Mouse (Mus musculus) kidney, postnatal 0 days (tissue): ENCODE data around the gene Slc30a5. TPM values are rescaled to one million over a fixed set of nuclear protein-coding genes. Genes with fewer than 3 reads are reported as not detected.

Experiments used
- ATAC-seq: fragments of 200-750 bp; cut with Nextera tagmentation; replicated peaks from 2 replicates; pipeline ENCODE4 v1.8.0; 2017; ENCODE audit warnings: low read depth, moderate number of reproducible peaks, moderate TSS enrichment, moderate library complexity; ENCODE audit not compliant: low FRiP score
- DNase-seq: peaks from one replicate; pipeline ENCODE4 v3.0.0-alpha.2; 2016; ENCODE audit warnings: low spot score
- H3K27ac ChIP-seq: fragments of 300-500 bp; sonication (generic); 2 replicates; pipeline ENCODE4 v1.5.1; 2014; ENCODE audit warnings: mild to moderate bottlenecking
- H3K27me3 ChIP-seq: fragments of 300-500 bp; sonication (generic); 2 replicates; pipeline ENCODE4 v1.6.1; 2014; ENCODE audit warnings: low read length, mixed read lengths; ENCODE audit not compliant: insufficient read depth
- H3K36me3 ChIP-seq: fragments of 300-500 bp; sonication (generic); 2 replicates; pipeline ENCODE4 v1.6.1; 2014; ENCODE audit warnings: low read length, mixed read lengths; ENCODE audit not compliant: insufficient read depth
- H3K4me1 ChIP-seq: fragments of 300-500 bp; sonication (generic); replicated peaks from 2 replicates; pipeline ENCODE4 v1.6.1; 2014; ENCODE audit warnings: antibody characterized with exemption, low read length, mixed read lengths; ENCODE audit not compliant: insufficient read depth
- H3K4me2 ChIP-seq: fragments of 300-500 bp; sonication (generic); 2 replicates; pipeline ENCODE4 v1.6.1; 2014; ENCODE audit warnings: mild to moderate bottlenecking, low read length, moderate library complexity, mixed read lengths
- H3K4me3 ChIP-seq: fragments of 300-500 bp; sonication (generic); replicated peaks from 2 replicates; pipeline ENCODE4 v1.5.1; 2014; ENCODE audit warnings: low read depth, low read length
- H3K9ac ChIP-seq: fragments of 300-500 bp; sonication (generic); 2 replicates; pipeline ENCODE4 v1.6.1; 2014; ENCODE audit warnings: low read depth, low read length
- H3K9me3 ChIP-seq: fragments of 300-500 bp; sonication (generic); replicated peaks from 2 replicates; pipeline ENCODE4 v1.6.1; 2016; ENCODE audit warnings: low read length, inconsistent platforms, mixed read lengths
- CTCF ChIP-seq: IDR thresholded peaks from 2 replicates; pipeline ENCODE4 v1.5.1; 2016; ENCODE audit warnings: antibody characterized with exemption, low read depth, mild to moderate bottlenecking, moderate library complexity
- WGBS: fragments of 180-500 bp; shearing (Covaris S2); extraction: QIAGEN DNeasy Blood & Tissue Kit; methylation state at CpG from one replicate; pipeline ENCODE4 v1.1.7; 2014; 5-methylcytosine and 5-hydroxymethylcytosine counted together
- polyA plus RNA-seq: library from polyadenylated mRNA; unstranded; fragments of >200 nt; fragmentation: Nextera tagmentation; extraction: Ambion mirVana; gene quantifications from 2 replicates; pipeline ENCODE4 v1.2.1, GENCODE M21; 2015

Slc30a5 gene
- polyA plus RNA-seq, 1 experiment from 2014 or later = 54.5 TPM

GRCm38 (mm10) chr13:100754186-100754585, 79.0 kb downstream of the Slc30a5 start:
- H3K4me1 ChIP-seq = no peaks in the 10 kb centered on the region
- H3K36me3 ChIP-seq = no peaks in the 10 kb centered on the region
- no peak for TF ChIP-seq CTCF
- H3K9ac ChIP-seq = no peak overlapping the region
- no peak overlapping the region for H3K4me2 ChIP-seq
- no peaks in the 10 kb centered on the region for H3K27me3 ChIP-seq
- no peak for ATAC-seq
- no peak overlapping the region for H3K27ac ChIP-seq
- DNase-seq = no peak
- no peaks in the 10 kb centered on the region for H3K9me3 ChIP-seq
- 68% methylated on average over 4 of the region's 4 CpGs for WGBS
- no peak overlapping the region for H3K4me3 ChIP-seq

GRCm38 (mm10) chr13:100753011-100753410, 80.2 kb downstream of the Slc30a5 start:
- no peaks in the 10 kb centered on the region for H3K27me3 ChIP-seq
- no peak overlapping the region for H3K9ac ChIP-seq
- TF ChIP-seq CTCF = no peak
- H3K27ac ChIP-seq = no peak overlapping the region
- H3K9me3 ChIP-seq = no peaks in the 10 kb centered on the region
- no peak overlapping the region for H3K4me2 ChIP-seq
- no peak overlapping the region for H3K4me3 ChIP-seq
- no peaks in the 10 kb centered on the region for H3K36me3 ChIP-seq
- H3K4me1 ChIP-seq = no peaks in the 10 kb centered on the region
- ATAC-seq (no peak), DNase-seq (no peak)
- 83% methylated on average over 6 of the region's 6 CpGs for WGBS

Other genes starting within 250 kb of the Slc30a5 start
- gene Marveld2, start 216.5 kb downstream of the Slc30a5 start, polyA plus RNA-seq = 17.0 TPM in 2 replicates
- gene Ak6, start 182.4 kb downstream of the Slc30a5 start, polyA plus RNA-seq = 257 TPM in 2 replicates
- 18.6 and 19.7 TPM in 2 replicates for gene Rad17, start 182.4 kb downstream of the Slc30a5 start, polyA plus RNA-seq
- gene Taf9, start 181.8 kb downstream of the Slc30a5 start, polyA plus RNA-seq = 17.0 and 17.4 TPM in 2 replicates
- gene Ccdc125, start 163.7 kb downstream of the Slc30a5 start, polyA plus RNA-seq = 6.1 and 6.8 TPM in 2 replicates
- gene Cdk7, start 102.5 kb downstream of the Slc30a5 start, polyA plus RNA-seq = 87.2 and 89.1 TPM in 2 replicates
- 255 and 260 TPM in 2 replicates for gene Mrps36, start 88.8 kb downstream of the Slc30a5 start, polyA plus RNA-seq
- 20.9 and 23.8 TPM in 2 replicates for gene Cenph, start 57.5 kb downstream of the Slc30a5 start, polyA plus RNA-seq
- gene Ccnb1, start 46.9 kb downstream of the Slc30a5 start, polyA plus RNA-seq = 101 and 103 TPM in 2 replicates